Mouse (Mus musculus): ENCODE measurements around the gene Disc1. TPM values are rescaled to one million over a fixed set of nuclear protein-coding genes. Genes with fewer than 3 reads are reported as not detected.

Gene Disc1
- total RNA-seq, 2 experiments from 2014 or later, result 4.3 to 5.6 TPM

DNA sequence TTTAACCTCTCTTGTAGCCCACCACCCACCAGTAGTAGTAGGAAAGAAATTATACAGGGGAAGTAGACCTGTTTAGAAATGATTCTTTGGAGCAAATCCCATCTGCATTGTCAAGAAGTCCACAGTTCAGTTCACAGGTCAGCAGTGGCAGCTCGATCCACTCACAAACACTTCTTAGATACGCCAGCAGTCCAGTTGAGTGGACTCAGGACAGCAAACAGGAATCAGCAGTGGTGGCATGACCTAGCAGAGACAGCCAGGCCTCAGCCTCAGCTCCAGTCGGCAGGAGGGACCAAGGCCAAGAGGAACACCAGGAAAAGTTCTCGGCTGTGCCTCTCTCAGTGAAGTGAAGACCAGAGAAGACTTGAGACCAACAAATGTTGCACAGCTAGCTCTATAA is 121.7 kb downstream of the Disc1 start:
- no peak for ATAC-seq (ENCODE audit: poor library complexity, severe bottlenecking)

DNA sequence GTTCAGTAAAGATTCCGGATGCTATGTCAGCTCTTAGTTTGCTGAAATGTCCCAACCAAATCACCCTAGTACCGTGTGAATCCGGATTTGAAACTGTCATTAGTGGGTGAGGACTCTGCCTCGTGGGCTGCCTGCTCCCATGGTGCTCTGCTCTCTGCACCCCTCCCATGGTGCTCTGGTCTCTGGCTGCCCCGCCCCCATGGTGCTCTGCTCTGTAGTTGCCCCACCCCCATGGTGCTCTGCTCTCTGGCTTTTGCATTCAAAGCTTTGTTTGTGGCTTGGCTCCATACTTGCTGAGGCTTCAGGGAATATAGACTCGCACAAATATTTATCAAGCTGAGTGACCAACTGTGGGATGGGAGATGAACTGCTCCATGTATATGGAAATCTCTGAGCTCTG is 123.1 kb downstream of the Disc1 start:
- ATAC-seq (ENCODE audit: poor library complexity, severe bottlenecking), result no peak

DNA sequence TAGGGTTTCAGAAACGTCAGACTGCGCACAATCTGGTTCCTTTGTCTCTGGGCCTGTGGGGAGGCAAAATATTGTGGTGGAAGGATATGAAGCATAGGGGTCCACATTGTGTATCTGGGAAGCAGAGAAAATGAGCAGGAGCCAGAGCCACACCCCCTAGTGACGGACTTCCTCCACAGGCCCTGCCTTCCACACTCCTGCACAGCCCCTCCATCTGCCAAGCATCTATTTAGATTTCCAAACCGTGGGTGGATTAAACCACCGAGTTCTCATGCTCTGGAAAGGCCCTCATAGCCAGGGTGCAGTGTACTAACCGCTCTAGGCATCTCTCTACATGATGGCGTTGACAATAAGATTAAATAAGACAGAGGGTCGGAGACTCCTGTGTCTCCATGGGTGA is 124.0 kb downstream of the Disc1 start:
- ATAC-seq (ENCODE audit: poor library complexity, severe bottlenecking), result no peak

DNA sequence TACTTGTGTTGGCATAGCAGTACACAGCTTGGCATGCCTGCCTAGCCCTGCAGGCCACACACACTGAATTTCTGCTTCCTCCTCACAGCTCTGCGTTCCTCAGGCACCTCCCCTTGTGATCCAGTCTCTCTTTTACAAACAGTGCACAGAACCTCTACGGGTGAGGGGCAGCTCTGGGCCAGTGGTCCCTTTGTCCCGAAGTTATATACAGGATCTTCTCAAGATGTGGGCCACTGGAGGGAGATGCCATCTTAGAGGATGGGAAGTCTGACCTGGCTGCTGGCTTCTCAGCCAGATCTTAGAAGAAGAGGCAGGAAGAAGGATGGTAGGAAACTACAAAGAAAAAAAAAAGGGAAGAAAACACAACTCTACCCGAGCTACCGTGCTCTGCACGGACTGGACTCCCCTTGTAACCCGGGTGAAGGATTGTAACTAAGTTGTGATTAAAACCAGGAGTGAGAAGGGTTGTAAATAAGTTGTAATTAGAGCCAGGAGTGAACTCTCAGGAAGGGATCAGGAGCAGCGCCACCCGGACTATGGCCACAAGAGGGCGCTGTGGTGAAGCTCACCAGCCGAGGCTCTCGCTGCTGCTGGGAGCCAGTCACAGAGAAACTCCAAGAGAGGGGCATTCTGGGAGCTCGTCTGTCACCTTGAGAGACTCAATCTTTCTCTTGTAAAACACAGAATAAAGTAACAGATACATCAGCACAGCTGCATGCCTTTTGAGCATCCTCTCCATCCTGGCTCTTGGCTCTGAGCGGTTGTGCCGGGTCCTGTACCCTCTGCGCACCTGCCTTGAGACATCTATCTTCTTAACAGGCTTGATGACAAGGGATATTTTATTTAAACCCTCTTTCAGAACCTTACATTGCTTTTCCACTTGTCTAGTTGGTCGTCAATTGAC is 129.8 kb downstream of the Disc1 start:
- peak; percentile 89 for ATAC-seq (ENCODE audit: poor library complexity, severe bottlenecking)

DNA sequence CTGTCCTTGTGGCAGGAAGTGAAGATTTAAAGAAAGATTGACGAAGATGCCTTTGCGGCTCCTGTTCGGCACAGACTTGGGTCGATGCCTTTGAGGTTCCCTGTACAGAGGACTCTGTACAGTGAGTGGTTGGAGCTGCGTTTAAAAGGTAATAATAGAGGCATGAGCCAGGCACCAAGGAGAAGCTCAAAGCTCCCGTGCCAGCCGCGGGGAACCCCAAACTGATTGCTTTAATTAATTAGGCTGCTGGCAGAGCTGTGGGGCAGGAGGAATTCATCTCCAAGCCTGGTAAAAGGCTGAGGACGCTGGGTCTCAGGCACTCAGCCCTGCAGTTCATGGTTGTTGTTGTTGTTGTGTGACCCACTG is 130.4 kb downstream of the Disc1 start:
- no peak for ATAC-seq (ENCODE audit: poor library complexity, severe bottlenecking)

DNA sequence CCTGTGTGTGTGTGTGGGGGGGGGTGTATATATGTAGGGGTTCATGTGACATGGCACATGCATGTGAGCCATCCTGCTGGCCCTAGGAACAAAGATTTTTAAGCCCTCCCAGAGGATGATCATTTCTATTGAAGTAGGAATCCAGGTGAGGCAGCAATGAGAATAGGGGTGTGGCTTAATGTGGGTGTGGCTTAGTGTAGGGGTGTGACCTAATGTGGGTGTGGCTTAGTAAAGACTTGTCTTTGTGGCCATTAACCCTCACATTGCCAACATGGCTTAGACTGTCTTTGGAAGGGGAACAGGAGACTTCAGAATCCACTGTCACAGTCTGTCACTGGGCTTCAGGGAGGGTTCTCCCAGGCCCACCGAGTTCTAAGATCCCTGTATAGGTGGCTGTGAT is 130.9 kb downstream of the Disc1 start:
- no peak for ATAC-seq (ENCODE audit: poor library complexity, severe bottlenecking)

DNA sequence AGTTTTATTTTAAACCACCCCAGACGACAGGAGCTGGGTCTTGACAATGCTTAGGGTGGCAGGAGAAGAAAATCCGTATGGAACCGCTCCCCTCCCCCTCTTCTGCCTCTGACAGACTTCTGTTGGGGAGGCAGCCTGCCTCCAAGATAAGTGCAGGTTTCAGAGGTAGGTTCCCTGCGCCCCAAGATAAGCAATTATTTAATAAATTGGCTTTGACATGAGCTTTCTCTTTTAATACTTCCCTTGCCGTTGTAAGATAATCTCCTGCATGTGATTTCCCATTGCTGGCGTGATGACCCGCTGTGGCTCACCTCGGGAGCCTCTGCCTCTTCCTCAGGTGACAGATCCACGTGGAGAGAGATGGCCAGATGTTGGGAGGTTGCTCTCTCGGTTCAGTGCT is 133.0 kb downstream of the Disc1 start:
- no peak for ATAC-seq (ENCODE audit: poor library complexity, severe bottlenecking)

DNA sequence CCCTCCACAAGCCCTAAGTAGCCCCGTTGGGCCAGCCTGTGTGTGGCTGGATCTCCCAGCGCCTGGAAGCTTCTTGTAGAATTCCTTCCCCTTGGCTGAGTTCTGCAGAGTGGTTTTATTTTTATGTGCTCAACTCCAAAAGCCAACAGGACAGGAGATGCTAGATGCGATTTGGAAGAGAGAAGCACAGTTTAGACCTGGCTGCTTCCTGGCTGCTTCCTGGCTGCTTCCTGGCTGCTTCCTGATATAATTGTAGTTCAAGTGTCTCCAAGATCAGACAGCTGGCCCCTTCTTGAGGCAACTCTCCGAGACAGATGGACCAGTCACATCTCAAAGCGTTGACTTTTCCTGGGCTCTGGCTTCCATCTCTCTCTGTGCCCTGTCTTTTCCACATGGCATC is 139.7 kb downstream of the Disc1 start:
- no peak for ATAC-seq (ENCODE audit: poor library complexity, severe bottlenecking)

DNA sequence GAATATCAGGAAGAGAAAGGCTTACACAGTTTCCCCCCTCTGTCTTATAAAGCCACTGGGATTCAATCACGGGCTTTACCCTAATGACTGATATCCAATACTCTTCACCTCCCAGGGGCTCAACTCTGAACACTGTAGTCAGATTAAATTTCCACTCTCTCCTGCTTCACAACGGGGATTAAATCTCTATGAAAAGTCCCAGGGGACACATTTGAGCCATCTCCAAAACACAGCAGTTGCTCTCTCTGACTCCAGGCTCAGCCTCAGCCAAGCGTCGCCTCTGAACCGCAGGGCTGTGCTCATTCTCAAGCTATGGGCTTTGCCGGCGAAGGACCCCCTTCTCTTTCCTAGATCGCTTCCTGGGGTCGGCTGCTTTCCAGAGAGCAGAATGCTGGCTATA is 141.1 kb downstream of the Disc1 start:
- ATAC-seq (ENCODE audit: poor library complexity, severe bottlenecking), result no peak

DNA sequence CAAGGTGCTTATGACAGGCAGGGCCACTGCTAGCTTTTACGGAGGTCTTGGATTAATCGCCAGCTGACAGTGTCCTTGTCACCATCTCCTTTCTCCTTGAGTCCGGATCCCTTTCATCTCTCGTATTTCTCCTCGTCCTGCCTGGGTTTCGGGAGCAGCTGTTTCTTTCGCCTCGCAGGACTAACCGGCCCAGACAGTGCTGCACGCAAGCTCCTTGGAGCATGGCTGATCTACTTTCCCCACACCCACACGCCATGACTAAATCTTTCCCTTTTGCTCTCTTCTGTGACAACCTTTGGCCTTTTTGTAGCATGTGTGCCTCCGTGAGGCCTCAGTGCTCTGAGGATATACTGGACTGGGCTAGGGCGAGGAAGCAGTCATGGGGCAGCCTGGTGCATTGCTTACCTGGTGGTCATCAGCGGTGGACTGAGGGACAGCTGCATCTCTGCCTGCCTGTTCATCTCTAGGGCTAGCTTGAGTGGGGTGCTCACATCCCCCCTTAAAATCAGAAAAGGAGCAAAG is 142.6 kb downstream of the Disc1 start:
- ATAC-seq (ENCODE audit: poor library complexity, severe bottlenecking), result no peak

DNA sequence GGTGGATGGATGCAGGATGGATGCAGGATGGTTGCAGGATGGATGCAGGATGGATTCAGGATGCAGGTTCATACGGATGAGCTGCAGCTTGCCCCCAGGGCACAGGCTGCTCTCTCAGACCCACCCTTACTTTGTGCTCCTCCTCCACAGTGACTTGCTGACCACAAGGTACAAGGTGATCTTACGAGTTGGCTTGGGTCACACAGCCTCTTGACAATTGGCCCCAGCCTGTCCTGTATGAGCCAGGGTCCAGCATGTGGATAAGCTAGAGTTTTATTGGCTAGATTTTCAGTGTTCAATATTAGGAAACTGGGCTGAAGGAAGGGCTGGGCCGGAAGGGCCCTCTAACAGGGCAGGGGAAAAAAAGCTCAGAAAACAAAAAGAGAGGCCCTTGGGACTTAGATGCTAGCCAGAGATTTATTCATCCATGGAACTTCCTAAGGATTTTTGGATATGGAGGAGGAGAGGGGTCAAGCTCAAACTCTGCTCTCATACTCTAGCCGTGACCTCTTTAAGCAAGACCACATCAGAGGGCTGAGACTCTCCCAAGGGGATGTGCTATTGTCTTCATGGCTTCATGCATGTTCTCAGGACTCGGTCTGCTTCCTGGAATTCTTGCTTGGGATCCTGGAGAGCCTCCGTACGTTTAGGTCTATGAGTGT is 143.5 kb downstream of the Disc1 start:
- ATAC-seq (ENCODE audit: poor library complexity, severe bottlenecking), result no peak

DNA sequence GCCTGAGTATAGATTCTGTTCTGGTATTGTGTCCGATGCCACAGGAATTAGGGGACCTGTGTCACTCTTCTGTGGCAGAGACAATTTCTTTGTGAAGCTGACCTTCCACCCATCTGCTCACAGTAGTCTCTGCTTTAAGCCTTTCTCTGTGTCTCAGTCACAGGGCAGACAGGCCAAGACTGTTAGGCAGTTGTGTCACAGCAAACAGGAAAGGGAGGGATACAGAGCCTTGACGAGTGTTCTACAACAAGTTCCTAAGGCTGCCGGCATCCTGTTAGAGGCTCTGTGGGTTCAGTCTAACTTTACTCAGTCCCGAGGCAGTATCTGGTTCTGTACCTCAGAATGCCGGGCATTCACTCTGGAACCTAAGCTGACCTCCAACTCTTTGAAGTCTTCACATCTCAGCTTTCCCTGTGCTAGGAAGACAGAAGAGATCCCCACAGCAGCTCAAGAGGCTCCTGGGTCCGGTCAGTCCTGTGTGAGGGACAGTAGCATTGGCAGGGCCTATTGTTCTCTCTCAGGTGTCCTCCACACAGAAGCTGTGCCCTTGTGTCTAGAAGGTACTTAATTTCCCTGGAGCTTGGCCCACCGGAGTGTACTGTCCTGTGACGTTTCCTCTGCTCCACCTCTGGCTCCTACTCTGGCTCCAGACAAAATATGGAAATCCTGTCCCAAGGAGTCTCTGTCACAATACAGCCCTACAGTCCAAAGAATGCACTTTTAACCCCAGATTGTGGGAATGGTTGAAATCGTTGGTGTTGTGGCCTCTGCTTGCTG is 144.6 kb downstream of the Disc1 start:
- ATAC-seq (ENCODE audit: poor library complexity, severe bottlenecking), result no peak

DNA sequence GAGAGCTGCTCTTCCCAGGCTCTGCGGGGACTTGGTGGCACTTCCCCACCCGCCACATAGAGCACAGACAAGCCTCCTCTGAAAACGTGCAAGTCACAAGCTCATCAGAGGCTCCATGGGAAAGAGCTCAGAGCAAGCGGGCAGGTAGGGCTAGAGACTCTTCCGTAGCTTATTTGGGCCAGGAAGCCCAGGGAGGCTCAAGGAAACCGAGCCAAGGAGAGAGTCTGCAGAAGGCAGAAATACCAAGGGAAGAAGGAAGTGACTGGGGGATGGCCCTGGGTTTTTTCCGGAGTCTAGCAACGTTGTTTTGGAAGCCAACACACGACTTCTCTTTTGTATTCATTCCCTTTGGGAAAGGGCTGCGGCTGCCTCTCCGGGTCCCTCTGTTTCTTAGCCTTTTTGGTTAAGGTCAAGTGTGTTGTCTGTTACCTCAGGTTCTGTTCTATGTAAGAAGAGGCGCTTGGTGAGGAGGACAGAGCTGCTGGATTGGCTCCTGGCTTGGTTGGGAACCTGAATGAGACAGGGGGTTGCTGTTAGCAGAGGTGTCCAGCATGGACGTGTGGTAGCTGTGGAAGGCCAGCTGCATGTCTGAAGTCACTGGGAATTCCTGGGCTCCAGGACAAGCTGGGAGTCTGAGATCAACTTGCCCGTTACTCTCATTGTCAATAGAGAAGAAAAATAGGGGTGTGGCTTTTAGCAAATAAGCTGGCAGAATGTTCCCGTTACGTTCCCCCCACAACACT is 145.4 kb downstream of the Disc1 start:
- ATAC-seq (ENCODE audit: poor library complexity, severe bottlenecking), result no peak

DNA sequence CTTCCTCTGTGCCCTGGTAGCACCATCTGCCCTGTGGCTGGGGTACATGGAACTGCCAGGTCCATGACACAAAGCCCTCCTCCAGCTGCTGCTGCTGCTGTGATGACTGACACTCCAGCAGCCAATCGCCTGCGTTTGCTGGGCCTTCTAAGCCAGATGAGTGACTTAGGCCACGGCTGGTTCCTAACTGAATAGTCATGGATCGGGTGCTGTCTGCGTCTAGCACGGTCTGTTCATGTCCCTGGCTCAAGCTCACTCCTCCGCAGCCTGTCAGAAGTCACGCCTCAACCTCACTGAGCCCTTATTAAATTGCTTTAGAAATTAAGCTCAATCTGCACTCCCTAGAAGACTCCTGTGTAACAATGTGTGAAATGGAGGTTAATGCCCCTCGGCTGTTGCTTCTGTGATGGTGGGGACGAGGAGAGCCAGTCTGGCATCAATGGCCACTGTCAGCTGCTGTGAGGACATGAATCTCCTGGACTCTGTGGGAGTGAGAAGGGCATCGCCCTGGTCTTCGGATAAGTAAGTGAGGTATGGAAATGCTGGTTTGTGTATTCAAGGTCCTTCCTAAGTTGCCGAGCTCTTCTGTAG is 146.4 kb downstream of the Disc1 start:
- ATAC-seq (ENCODE audit: poor library complexity, severe bottlenecking), result no peak

DNA sequence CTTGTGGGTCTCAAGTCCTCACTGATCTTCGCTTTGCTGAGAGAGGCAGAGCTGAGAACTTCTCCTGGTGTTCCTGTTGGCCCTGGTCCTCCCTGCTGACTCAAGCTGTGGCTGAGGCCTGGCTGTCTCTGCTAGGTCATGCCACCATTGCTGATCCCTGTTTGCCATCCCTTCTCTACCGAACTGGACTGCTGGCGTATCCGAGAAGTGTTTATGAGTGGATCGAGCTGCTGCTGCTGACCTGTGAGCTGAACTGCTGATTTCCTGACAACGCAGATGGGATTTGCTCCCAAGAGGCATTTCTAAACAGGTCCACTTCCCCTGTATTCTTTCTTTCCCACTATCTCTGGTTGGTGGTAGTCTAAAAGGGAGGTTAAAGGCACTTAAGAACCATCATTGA is 147.7 kb downstream of the Disc1 start:
- no peak for ATAC-seq (ENCODE audit: poor library complexity, severe bottlenecking)

DNA sequence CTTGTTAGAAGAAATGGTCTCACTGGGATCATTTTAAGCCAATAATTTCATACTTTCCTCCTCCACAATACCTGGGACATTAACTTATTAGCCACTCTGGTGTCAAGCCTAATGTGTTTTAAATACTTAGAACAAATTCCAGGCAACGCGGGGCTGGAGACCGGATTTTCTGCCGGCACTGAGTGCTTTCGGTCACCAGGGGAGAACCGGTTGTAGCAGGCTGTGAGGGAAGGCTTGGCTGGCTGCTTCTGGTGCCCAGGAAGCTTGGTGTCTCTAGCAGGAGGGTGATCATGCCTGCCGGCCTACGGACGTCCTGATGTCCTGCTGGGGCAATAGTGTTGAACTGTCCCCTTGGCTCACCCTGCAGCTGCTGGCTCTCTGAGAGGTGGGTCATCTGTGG is 149.0 kb downstream of the Disc1 start:
- no peak for ATAC-seq (ENCODE audit: poor library complexity, severe bottlenecking)

DNA sequence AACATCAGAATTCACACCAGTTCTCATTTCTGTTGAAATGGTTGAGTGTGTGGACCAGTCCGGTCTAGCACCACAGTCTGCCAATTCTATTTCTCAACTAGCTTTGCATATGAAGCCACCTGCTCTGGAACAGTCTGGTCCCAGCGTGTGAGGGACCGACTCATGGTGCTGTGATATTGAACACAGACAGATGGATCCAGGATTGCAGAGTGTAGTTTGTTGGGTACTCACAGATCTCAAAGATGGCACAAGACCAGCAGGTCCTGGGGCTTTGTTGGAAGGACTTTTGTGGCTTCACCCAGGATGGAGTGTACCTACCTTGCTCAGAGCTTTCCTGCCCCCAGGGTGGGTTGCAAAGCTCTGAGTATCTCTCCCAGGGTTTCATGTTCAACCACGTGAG is 151.6 kb downstream of the Disc1 start:
- ATAC-seq (ENCODE audit: poor library complexity, severe bottlenecking), result no peak

DNA sequence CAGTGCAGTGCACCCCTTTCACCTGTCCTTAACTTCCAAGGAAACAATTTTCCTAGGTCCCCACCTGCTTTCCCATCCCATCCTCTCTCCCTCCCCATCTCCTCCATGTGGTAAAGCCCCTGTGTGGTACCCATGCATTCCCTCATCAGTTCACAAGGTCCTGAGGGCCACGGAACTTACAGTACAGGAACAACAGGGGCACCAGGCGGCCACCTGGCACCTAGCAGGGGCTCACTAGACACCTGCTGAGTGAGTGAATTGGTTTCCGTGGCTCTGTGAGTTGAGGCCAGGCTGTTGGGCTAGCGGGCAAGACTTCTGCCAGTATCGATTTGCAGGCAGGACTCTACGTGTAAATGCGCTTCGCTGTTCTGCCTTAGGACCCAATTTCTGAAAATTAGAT is 152.4 kb downstream of the Disc1 start:
- ATAC-seq (ENCODE audit: poor library complexity, severe bottlenecking), result no peak

DNA sequence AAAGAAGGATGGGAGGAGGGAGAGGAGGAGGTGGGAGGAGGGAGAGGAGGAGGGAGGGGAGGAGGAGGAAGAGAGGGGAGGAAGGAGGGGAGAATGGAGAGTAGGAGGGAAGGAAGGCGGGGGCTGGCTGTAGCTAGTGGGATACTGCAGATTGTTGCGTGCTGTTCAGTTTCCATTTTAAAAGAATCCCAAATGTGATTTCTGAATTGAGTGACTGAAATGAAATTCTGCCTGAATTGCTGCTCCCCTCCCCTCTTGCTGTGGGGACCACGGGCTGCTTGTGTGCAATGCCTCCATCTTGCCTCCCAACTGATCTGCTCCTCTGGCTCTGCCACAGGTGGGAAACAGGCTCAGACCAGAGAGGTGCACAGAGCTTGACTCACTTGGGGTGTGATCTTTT is 153.0 kb downstream of the Disc1 start:
- ATAC-seq (ENCODE audit: poor library complexity, severe bottlenecking), result no peak

DNA sequence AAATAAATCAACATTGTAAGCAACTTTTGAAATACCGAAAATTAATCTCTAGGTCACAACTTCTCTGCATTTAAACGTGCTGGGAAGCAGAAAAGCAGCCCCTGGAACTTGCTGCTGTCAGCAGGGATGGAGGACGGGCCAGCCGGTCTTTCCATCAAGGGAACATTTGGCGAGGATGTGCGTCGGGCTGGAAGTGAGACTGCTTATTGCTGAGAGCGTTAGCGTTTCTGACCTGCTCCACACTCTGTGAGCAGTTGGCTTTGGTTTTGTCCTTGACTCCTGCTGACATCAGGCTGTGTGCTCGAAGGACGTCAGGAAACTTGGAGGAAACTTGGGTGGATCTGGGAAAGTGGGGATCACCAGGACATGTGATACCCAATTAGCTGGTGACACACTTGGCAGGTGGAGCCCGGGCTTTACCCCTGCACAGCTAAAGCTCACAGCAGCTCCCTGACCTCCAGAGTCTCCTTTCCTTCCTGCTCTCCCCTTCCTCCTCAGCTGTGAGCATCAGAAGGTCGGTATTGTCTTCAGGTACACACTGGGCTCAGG is 158.7 kb downstream of the Disc1 start:
- ATAC-seq (ENCODE audit: poor library complexity, severe bottlenecking), result no peak
